Mouse (Mus musculus) kidney, postnatal 4 days (tissue): ENCODE results near the gene Mrpl19.

Experiments used
- DNase-seq, 2 experiments: peaks; one replicate each; pipeline ENCODE4 v3.0.0; 2021; ENCODE audit warnings: mixed read lengths in 2 of 2

The Mrpl19 gene

DNA sequence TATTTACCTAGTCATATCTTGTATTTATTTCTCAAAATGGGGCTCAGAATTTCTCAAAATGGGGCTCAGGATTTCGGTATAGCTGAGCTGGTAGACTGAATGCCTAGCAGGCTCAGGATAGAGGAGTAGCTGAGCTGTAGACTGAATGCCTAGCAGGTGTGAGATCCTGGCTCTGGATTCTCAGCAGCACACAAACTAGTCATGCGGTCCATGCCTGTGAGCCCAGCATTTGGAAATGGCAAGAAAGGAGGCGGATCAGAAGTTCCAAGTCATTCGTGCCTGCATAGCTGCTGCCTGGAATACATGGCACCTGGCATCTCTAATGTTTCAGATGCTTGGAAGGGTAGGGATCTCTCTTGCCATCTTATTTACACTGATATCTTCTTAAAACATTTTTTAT is 36.4 kb downstream of the Mrpl19 start:
- DNase-seq, result no peak

- peak in 1 of 2 experiments; percentile 8 for DNase-seq
These were observed 41.5 kb downstream of the Mrpl19 start for GRCm38 (mm10) chr6:81924304-81924703.

- peak; percentile 97 for DNase-seq
These were observed 42.1 kb downstream of the Mrpl19 start, which contains the start of gene Gcfc2 for GRCm38 (mm10) chr6:81923523-81924142. TSS of gene Gcfc2 (plus strand) at chr6:81923669.

- DNase-seq, result no peak
These were observed 53.6 kb downstream of the Mrpl19 start for GRCm38 (mm10) chr6:81912177-81912576.

DNA sequence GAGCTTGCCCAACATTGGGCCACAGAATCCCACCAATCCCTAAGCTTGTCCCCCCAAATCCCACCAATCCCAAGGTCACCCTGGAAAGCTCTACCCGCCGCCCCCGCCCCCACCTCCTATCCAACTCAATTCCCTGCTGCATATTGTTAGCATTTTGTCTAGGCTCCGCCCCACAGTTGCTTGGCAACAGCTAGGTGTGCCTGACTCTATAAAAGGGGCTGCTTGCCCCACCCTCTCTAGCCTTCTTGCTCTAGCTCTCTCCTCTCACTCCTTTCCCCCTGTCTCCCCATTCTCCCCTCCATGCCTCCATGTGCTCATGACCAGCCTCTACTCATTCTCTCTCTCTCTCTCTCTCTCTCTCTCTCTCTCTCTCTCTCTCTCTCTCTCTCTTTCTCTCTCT is 54.0 kb downstream of the Mrpl19 start:
- DNase-seq, result no peak

GRCm38 (mm10) chr6:81911244-81911643 is 54.5 kb downstream of the Mrpl19 start:
- no peak for DNase-seq

- DNase-seq, result no peak
These were observed 55.4 kb downstream of the Mrpl19 start for GRCm38 (mm10) chr6:81910302-81910855.
